Mouse (Mus musculus) layer of hippocampus, adult 8-10 months (tissue): ENCODE data around the gene Bmp8b. TPM values are rescaled to one million over a fixed set of nuclear protein-coding genes. Genes with fewer than 3 reads are reported as not detected.
A peak's percentile ranks its signal among the peaks of the same experiment; 100 is the strongest.
"Not testable (repeated sequence)": the region's sequence is repeated elsewhere in the genome, so short reads cannot be mapped to it uniquely, and the experiment has no call there.

Source experiments
- DNase-seq, 2 experiments: peaks; one replicate each; pipeline ENCODE4 v3.0.0; 2022; ENCODE audit warnings: low spot score in 2 of 2
- total RNA-seq, 4 experiments: library from RNA; stranded (reverse); gene quantifications; 2 replicates each; pipeline ENCODE4 v1.2.4; 2022

Bmp8b gene
- total RNA-seq = under 1 TPM in 3 of 4 experiments, not detected in 1; 0.18 to 0.40 (median 0.27) TPM

- no peak for DNase-seq
Observed at GRCm38 (mm10) chr4:123104651-123105450, at the start of gene Bmp8b. Gene Bmp8b (plus strand): TSS chr4:123105165.

- no peak for DNase-seq
Observed at GRCm38 (mm10) chr4:123056560-123057109, 48.3 kb upstream of the Bmp8b start.

GRCm38 (mm10) chr4:123057957-123058356 is 47.0 kb upstream of the Bmp8b start:
- DNase-seq = no peak

GRCm38 (mm10) chr4:123061744-123062143 is 43.2 kb upstream of the Bmp8b start:
- DNase-seq = no peak

GRCm38 (mm10) chr4:123068646-123069045 is 36.3 kb upstream of the Bmp8b start:
- DNase-seq = no peak

GRCm38 (mm10) chr4:123071266-123071966 is 33.5 kb upstream of the Bmp8b start:
- no peak for DNase-seq

GRCm38 (mm10) chr4:123076928-123077327 is 28.0 kb upstream of the Bmp8b start:
- no peak for DNase-seq

- DNase-seq = no peak
Observed at GRCm38 (mm10) chr4:123078231-123078630, 26.7 kb upstream of the Bmp8b start.

GRCm38 (mm10) chr4:123080791-123081190 is 24.2 kb upstream of the Bmp8b start:
- DNase-seq = no peak

GRCm38 (mm10) chr4:123082283-123083163 is 22.4 kb upstream of the Bmp8b start:
- peak in 1 of 2 experiments; percentile 55 for DNase-seq

GRCm38 (mm10) chr4:123083323-123083902 is 21.6 kb upstream of the Bmp8b start:
- no peak for DNase-seq

- DNase-seq = no peak
Observed at GRCm38 (mm10) chr4:123085290-123085689, 19.7 kb upstream of the Bmp8b start.

- no peak for DNase-seq
Observed at GRCm38 (mm10) chr4:123086381-123086780, 18.6 kb upstream of the Bmp8b start.

- no peak for DNase-seq
Observed at GRCm38 (mm10) chr4:123092621-123093020, 12.3 kb upstream of the Bmp8b start.

GRCm38 (mm10) chr4:123093064-123093776 is 11.7 kb upstream of the Bmp8b start:
- no peak for DNase-seq

GRCm38 (mm10) chr4:123093869-123094268 is 11.1 kb upstream of the Bmp8b start:
- no peak for DNase-seq

- DNase-seq = no peak
Observed at GRCm38 (mm10) chr4:123105451-123105790, 456 bp downstream of the Bmp8b start.

- DNase-seq = not testable (repeated sequence)
Observed at GRCm38 (mm10) chr4:123105929-123106328, 964 bp downstream of the Bmp8b start.

GRCm38 (mm10) chr4:123106864-123107263 is 1.9 kb downstream of the Bmp8b start:
- DNase-seq = no peak

- no peak for DNase-seq
Observed at GRCm38 (mm10) chr4:123108056-123108455, 3.1 kb downstream of the Bmp8b start.
